Mouse (Mus musculus): ENCODE results near the gene Dnmt1. TPM values are rescaled to one million over a fixed set of nuclear protein-coding genes. Genes with fewer than 3 reads are reported as not detected.
A peak's percentile ranks its signal among the peaks of the same experiment; 100 is the strongest.

The Dnmt1 gene
- polyA plus RNA-seq, 1 experiment from 2014 or later = 104 TPM

GRCm38 (mm10) chr9:20990861-20991260 lies 31.2 kb upstream of the Dnmt1 start:
- H3K9me3 ChIP-seq = no peaks in the 10 kb centered on the region
- peak; percentile 25 for DNase-seq (ENCODE audit: low spot score)
- peaks cover 9% of the 10 kb centered on the region for H3K4me1 ChIP-seq (replicated peaks)
- H3K4me3 ChIP-seq = peak overlapping the region; percentile 28; the same call in 1 of the 2 replicates
- H3K27me3 ChIP-seq (ENCODE audit: insufficient read depth, poor library complexity, severe bottlenecking) = 0 out of 2 replicates have a peak, but pooled peaks cover 5% of the 10 kb centered on the region
- peak overlapping the region; percentile 57; the same call in 1 of the 2 replicates for H3K27ac ChIP-seq
- WGBS = 5% methylated on average over 10 of the region's 10 CpGs
- no peaks in the 10 kb centered on the region for H3K36me3 ChIP-seq

- no peaks in the 10 kb centered on the region for H3K36me3 ChIP-seq
- peaks cover 14% of the 10 kb centered on the region for H3K4me1 ChIP-seq (replicated peaks)
- H3K27me3 ChIP-seq (ENCODE audit: insufficient read depth, poor library complexity, severe bottlenecking) = 0 out of 2 replicates have a peak, but pooled peaks cover 5% of the 10 kb centered on the region
- no peak overlapping the region for H3K27ac ChIP-seq
- DNase-seq (ENCODE audit: low spot score) = no peak
- 27% methylated on average over 7 of the region's 7 CpGs for WGBS
- no peaks in the 10 kb centered on the region for H3K9me3 ChIP-seq
- H3K4me3 ChIP-seq = no peak overlapping the region
Observed at GRCm38 (mm10) chr9:20987953-20988352, 28.3 kb upstream of the Dnmt1 start.

GRCm38 (mm10) chr9:20986952-20987686 lies 27.4 kb upstream of the Dnmt1 start:
- Histone ChIP-seq H3K36me3 (no peaks in the 10 kb centered on the region), H3K27me3 (ENCODE audit: insufficient read depth, poor library complexity, severe bottlenecking) (0 out of 2 replicates have a peak, but pooled peaks cover 5% of the 10 kb centered on the region), H3K9me3 (no peaks in the 10 kb centered on the region), H3K27ac (no peak overlapping the region), H3K4me1 (replicated peaks) (peaks cover 14% of the 10 kb centered on the region), H3K4me3 (no peak overlapping the region)
- WGBS = 67% methylated on average over 15 of the region's 15 CpGs
- DNase-seq (ENCODE audit: low spot score) = no peak

- DNase-seq (ENCODE audit: low spot score) = no peak
- Histone ChIP-seq H3K9me3 (no peaks in the 10 kb centered on the region), H3K27ac (no peak overlapping the region)
Observed at GRCm38 (mm10) chr9:20983169-20983568, 23.5 kb upstream of the Dnmt1 start.

GRCm38 (mm10) chr9:20982171-20982570 lies 22.5 kb upstream of the Dnmt1 start:
- Histone ChIP-seq H3K9me3 (no peaks in the 10 kb centered on the region), H3K36me3 (no peaks in the 10 kb centered on the region), H3K4me1 (replicated peaks) (peaks cover 12% of the 10 kb centered on the region; the same call in 1 of the 2 replicates), H3K27ac (no peak overlapping the region), H3K27me3 (ENCODE audit: insufficient read depth, poor library complexity, severe bottlenecking) (no peaks in the 10 kb centered on the region), H3K4me3 (no peak overlapping the region)
- WGBS = 81% methylated on average over 3 of the region's 3 CpGs
- DNase-seq (ENCODE audit: low spot score) = no peak

More at GRCm38 (mm10) chr9:20983169-20983568, 23.5 kb upstream of the Dnmt1 start:
- 61% methylated on average over 5 of the region's 5 CpGs for WGBS
- peaks cover 12% of the 10 kb centered on the region; the same call in 1 of the 2 replicates for H3K4me1 ChIP-seq (replicated peaks)
- H3K27me3 ChIP-seq (ENCODE audit: insufficient read depth, poor library complexity, severe bottlenecking) = no peaks in the 10 kb centered on the region
- no peak overlapping the region for H3K4me3 ChIP-seq
- H3K36me3 ChIP-seq = no peaks in the 10 kb centered on the region

- no peak overlapping the region for H3K4me3 ChIP-seq
- DNase-seq (ENCODE audit: low spot score) = no peak
- H3K27ac ChIP-seq = no peak overlapping the region
- no peaks in the 10 kb centered on the region for H3K9me3 ChIP-seq
- no peaks in the 10 kb centered on the region for H3K36me3 ChIP-seq
- peaks cover 7% of the 10 kb centered on the region; the same call in 1 of the 2 replicates for H3K27me3 ChIP-seq (ENCODE audit: insufficient read depth, poor library complexity, severe bottlenecking)
- 88% methylated on average over 7 of the region's 7 CpGs for WGBS
- peaks cover 32% of the 10 kb centered on the region for H3K4me1 ChIP-seq (replicated peaks)
Observed at GRCm38 (mm10) chr9:20979769-20980168, 20.1 kb upstream of the Dnmt1 start.

- H3K27me3 ChIP-seq (ENCODE audit: insufficient read depth, poor library complexity, severe bottlenecking) = peaks cover 12% of the 10 kb centered on the region; the same call in 1 of the 2 replicates
- H3K27ac ChIP-seq = no peak overlapping the region
- H3K4me3 ChIP-seq = no peak overlapping the region
- H3K9me3 ChIP-seq = no peaks in the 10 kb centered on the region
- H3K36me3 ChIP-seq = no peaks in the 10 kb centered on the region
- peaks cover 37% of the 10 kb centered on the region for H3K4me1 ChIP-seq (replicated peaks)
- WGBS = 68% methylated on average over 5 of the region's 5 CpGs
- no peak for DNase-seq (ENCODE audit: low spot score)
Observed at GRCm38 (mm10) chr9:20979181-20979580, 19.5 kb upstream of the Dnmt1 start.

- H3K36me3 ChIP-seq = no peaks in the 10 kb centered on the region
- no peak overlapping the region for H3K4me3 ChIP-seq
- H3K27me3 ChIP-seq (ENCODE audit: insufficient read depth, poor library complexity, severe bottlenecking) = peaks cover 12% of the 10 kb centered on the region; the same call in 1 of the 2 replicates
- no peaks in the 10 kb centered on the region for H3K9me3 ChIP-seq
- H3K27ac ChIP-seq = no peak overlapping the region
- H3K4me1 ChIP-seq (replicated peaks) = peaks cover 42% of the 10 kb centered on the region
- no peak for DNase-seq (ENCODE audit: low spot score)
- 66% methylated on average over 10 of the region's 10 CpGs for WGBS
Observed at GRCm38 (mm10) chr9:20978409-20979095, 18.9 kb upstream of the Dnmt1 start.

GRCm38 (mm10) chr9:20976961-20977689 lies 17.4 kb upstream of the Dnmt1 start:
- 3% methylated on average over 4 of the region's 4 CpGs for WGBS
- Histone ChIP-seq H3K9me3 (no peaks in the 10 kb centered on the region), H3K4me1 (replicated peaks) (peaks cover 51% of the 10 kb centered on the region), H3K4me3 (peak overlapping the region; percentile 87), H3K27ac (peak overlapping the region; percentile 91), H3K36me3 (no peaks in the 10 kb centered on the region), H3K27me3 (ENCODE audit: insufficient read depth, poor library complexity, severe bottlenecking) (peaks cover 12% of the 10 kb centered on the region; the same call in 1 of the 2 replicates)
- DNase-seq (ENCODE audit: low spot score) = peak; percentile 40

GRCm38 (mm10) chr9:20976216-20976960 lies 16.7 kb upstream of the Dnmt1 start, which contains the start of gene S1pr2:
S1pr2 (minus strand) TSS chr9:20976781.
- Histone ChIP-seq H3K27me3 (ENCODE audit: insufficient read depth, poor library complexity, severe bottlenecking) (peaks cover 12% of the 10 kb centered on the region; the same call in 1 of the 2 replicates), H3K9me3 (no peaks in the 10 kb centered on the region), H3K36me3 (no peaks in the 10 kb centered on the region), H3K4me1 (replicated peaks) (peaks cover 59% of the 10 kb centered on the region), H3K27ac (peak within 1 kb of the TSS; percentile 91), H3K4me3 (peak within 1 kb of the TSS; percentile 87)
- WGBS = under 1% methylated on average over 47 of the region's 47 CpGs
- peak; percentile 87 for DNase-seq (ENCODE audit: low spot score)

GRCm38 (mm10) chr9:20975431-20976215 lies 15.9 kb upstream of the Dnmt1 start:
- peak; percentile 67 for DNase-seq (ENCODE audit: low spot score)
- Histone ChIP-seq H3K27me3 (ENCODE audit: insufficient read depth, poor library complexity, severe bottlenecking) (peaks cover 12% of the 10 kb centered on the region; the same call in 1 of the 2 replicates), H3K36me3 (no peaks in the 10 kb centered on the region), H3K4me1 (replicated peaks) (peaks cover 62% of the 10 kb centered on the region), H3K4me3 (peak overlapping the region; percentile 87), H3K27ac (peak overlapping the region; percentile 91), H3K9me3 (no peaks in the 10 kb centered on the region)
- under 1% methylated on average over 45 of the region's 45 CpGs for WGBS
